Mouse (Mus musculus) layer of hippocampus, adult 2 months (tissue): ENCODE data around the gene Actr2. TPM values are rescaled to one million over a fixed set of nuclear protein-coding genes. Genes with fewer than 3 reads are reported as not detected.

Experiments
- DNase-seq, 2 experiments: peaks; one replicate each; pipeline ENCODE4 v3.0.0; 2022; ENCODE audit warnings: low spot score in 2 of 2
- H3K27ac ChIP-seq: fragments of 200-600 bp; 2 replicates; pipeline ENCODE4 v1.8.1; 2022
- H3K4me3 ChIP-seq: fragments of 200-600 bp; 2 replicates; pipeline ENCODE4 v1.8.1; 2022; ENCODE audit warnings: mild to moderate bottlenecking
- CTCF ChIP-seq: fragments of 200-600 bp; conservative IDR thresholded peaks from 2 replicates; pipeline ENCODE4 v1.8.1; 2022; ENCODE audit warnings: antibody characterized with exemption, mild to moderate bottlenecking, moderate library complexity
- total RNA-seq, 2 experiments: library from RNA; stranded (reverse); gene quantifications; 2 replicates each; pipeline ENCODE4 v1.2.3; 2021

Gene Actr2
- total RNA-seq, 2 experiments from 2014 or later = 330 to 344 TPM

GRCm38 (mm10) chr11:20057429-20057828 is 55.3 kb downstream of the Actr2 start:
- no peak for TF ChIP-seq CTCF
- Histone ChIP-seq H3K27ac (no peak overlapping the region), H3K4me3 (no peak overlapping the region)
- no peak for DNase-seq

- no peak overlapping the region for H3K4me3 ChIP-seq
- no peak for DNase-seq
- TF ChIP-seq CTCF = peak; percentile 45
- no peak overlapping the region for H3K27ac ChIP-seq
Observed at GRCm38 (mm10) chr11:20056168-20056567, 56.5 kb downstream of the Actr2 start.

DNA sequence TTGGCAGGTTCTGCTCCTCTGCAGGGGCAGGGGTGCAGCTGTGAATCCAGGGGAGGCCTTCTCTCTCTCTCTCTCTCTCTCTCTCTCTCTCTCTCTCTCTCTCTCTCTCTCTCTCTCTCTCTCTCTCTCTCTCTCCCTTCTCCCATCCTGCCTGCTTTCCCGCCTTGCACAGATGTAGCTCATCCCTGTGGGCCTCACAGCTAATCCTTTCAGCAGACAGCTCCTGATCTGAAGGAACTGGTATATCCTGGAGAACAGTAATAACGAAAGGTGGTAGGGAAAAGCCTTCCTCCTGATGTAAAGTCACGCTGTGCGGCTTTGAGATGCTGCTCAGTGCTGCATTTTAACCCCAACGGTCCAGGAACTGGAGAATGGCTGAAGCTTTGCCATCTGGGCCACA is 58.1 kb downstream of the Actr2 start:
- DNase-seq = no peak
- no peak for TF ChIP-seq CTCF
- H3K27ac ChIP-seq = no peak overlapping the region
- H3K4me3 ChIP-seq = no peak overlapping the region

DNA sequence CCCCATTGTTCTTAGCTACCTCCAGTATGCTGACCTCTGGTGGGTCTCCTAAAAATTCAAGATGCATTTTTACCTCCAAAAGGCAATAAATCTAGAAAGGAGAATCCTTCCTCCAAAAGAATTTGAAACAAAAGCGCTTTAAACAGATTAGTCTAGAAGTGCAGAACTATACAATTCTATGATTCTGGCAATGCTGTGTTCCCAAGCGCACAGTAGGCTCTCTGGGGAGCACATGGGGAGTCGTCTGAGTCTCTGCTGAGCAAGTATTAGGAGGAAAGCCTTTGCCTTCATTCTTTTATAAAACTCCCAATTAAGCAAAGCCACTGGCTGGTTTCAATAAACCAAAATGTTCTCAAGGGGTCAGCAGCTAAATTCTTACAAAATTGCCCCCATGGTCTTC is 58.8 kb downstream of the Actr2 start:
- no peak for TF ChIP-seq CTCF
- no peak for DNase-seq
- Histone ChIP-seq H3K27ac (no peak overlapping the region), H3K4me3 (no peak overlapping the region)

DNA sequence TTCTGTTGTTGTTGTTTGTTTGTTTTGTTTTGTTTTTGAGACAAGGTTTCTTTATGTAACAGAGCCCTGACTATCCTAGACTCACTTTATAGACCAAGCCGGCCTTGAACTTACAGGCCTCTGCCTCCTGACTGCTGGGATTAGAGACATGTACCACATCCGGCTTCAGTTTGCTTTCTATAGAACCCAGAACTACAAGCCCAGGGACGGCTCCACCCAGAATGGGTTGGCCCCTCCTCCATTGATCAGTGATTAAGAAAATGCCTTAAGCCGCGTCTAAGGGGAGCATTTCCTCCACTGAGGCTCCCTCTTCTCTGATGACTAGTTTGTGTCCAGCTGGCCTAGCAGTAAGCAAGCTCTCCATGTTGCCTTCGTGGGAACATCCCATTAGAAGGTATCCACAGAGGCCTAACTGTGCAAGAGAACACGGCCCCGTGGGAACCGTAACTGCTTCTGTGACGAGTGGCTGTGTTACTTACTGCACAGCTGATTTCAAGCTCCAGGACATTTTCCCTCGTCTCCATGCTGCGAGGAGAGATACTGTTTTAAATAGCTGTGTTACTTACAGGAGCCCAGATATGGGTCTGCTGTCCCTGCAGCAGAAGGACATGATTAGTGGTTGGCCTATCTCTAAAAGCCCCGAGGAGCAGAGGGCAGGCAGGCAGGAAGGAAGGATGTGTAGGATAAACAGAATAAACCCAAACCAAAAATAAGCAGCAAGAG is 59.7 kb downstream of the Actr2 start:
- no peak overlapping the region for H3K4me3 ChIP-seq
- DNase-seq = no peak
- no peak for TF ChIP-seq CTCF
- H3K27ac ChIP-seq = no peak overlapping the region

DNA sequence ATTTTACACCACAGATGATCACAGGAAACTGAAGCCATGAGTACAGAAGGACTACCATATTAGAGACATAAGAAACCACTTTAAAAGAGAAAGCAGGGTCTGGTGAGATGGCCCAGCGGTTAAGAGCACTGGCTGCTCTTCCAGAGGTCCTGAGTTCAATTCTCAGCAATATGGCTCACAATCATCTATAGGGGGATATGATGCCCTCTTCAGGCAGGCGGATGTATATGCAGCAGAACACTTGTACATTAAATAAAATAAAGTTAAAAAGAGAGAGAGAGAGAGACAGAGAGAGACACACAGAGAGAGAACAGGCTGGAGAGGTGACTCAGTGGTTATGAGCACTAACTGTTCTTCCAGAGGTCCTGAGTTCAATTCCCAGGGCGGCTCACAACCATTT is 67.1 kb downstream of the Actr2 start:
- no peak for DNase-seq
- Histone ChIP-seq H3K27ac (peak overlapping the region; percentile 62), H3K4me3 (no peak overlapping the region)
- TF ChIP-seq CTCF = peak; percentile 70

DNA sequence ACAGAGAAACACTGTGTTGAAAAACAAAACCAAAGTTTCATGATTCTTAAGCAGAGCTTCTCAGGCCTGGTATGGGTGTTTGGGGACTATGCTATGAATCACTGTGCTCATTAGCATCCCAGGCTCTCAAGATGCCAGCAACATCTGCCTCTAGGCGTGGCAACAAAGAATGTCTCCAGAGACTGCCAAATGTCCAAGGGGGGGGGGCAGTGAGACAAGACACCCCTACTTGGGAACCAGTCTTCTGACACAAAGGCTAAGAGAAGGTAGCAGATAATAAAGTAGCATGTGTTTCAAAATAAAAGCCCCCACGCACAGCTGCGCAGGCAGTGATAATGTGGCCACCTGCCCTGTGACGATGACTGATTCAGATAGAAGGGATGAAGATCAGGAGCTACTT is 69.5 kb downstream of the Actr2 start:
- H3K4me3 ChIP-seq = no peak overlapping the region
- TF ChIP-seq CTCF = no peak
- peak overlapping the region; percentile 84 for H3K27ac ChIP-seq
- no peak for DNase-seq

- no peak for TF ChIP-seq CTCF
- Histone ChIP-seq H3K27ac (peak overlapping the region; percentile 84), H3K4me3 (no peak overlapping the region)
- peak; percentile 35 to 49 for DNase-seq
Observed at GRCm38 (mm10) chr11:20042106-20042505, 70.6 kb downstream of the Actr2 start.

- H3K27ac ChIP-seq = peak overlapping the region; percentile 84
- no peak for TF ChIP-seq CTCF
- no peak overlapping the region for H3K4me3 ChIP-seq
- DNase-seq = no peak
Observed at GRCm38 (mm10) chr11:20041164-20041920, 71.4 kb downstream of the Actr2 start.

GRCm38 (mm10) chr11:20038723-20039122 is 74.0 kb downstream of the Actr2 start:
- peak overlapping the region; percentile 91 for H3K27ac ChIP-seq
- TF ChIP-seq CTCF = no peak
- DNase-seq = peak; percentile 56 to 69
- peak overlapping the region; percentile 6; the same call in 1 of the 2 replicates for H3K4me3 ChIP-seq

DNA sequence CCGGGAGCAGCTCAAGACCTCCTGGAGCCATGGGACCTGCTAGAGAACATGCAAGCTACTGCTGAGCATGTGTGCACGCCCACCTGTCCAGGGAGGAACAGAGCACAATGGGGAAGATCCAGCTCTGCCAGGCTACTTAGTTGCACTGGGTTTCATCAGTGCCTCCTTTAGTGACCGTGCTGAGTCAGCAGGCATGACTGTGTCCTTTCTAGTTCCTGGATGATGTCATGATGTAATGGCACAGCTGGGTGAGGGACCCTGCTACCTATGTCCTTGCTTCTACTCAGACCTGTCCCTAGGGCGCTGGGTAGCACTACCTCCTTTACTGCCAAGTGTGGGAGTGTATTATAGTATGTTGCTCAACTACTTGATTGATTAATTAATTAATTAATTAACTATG is 75.0 kb downstream of the Actr2 start:
- DNase-seq = no peak
- Histone ChIP-seq H3K4me3 (no peak overlapping the region), H3K27ac (peak overlapping the region; percentile 91)
- no peak for TF ChIP-seq CTCF

GRCm38 (mm10) chr11:20035972-20036371 is 76.7 kb downstream of the Actr2 start:
- Histone ChIP-seq H3K27ac (peak overlapping the region; percentile 91), H3K4me3 (no peak overlapping the region)
- no peak for TF ChIP-seq CTCF
- peak in 1 of 2 experiments; percentile 58 for DNase-seq

DNA sequence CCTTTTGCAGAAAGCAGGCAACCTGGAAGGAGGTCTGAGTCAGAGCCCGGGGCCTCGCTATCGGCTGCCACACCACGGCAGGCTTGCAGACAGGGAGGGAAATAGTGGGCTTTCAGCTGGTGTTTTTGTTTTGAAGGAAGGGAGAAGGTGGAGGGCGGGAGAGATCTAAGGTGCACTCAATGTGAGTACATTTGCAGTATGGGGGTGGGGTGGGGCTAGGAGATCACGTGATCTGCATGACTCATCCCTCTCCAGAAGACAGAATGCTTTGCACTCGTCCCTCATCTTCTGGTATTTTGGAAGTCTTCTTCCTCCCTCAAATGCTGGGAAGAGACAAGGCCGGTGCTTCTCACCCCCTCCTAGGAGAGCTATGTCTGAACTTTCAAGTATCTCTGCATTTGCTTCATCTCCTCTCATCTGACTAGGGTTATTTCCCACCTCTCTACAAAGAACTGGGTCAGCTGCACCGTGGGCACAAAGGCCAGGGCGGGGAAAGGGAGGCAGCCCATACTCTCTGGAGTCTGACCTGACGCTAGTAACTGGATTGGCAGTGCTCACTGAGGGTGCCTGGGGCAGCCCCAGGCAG is 77.3 kb downstream of the Actr2 start:
- Histone ChIP-seq H3K4me3 (no peak overlapping the region), H3K27ac (peak overlapping the region; percentile 91)
- no peak for TF ChIP-seq CTCF
- peak; percentile 51 to 72 for DNase-seq
